ENCODE assay signal across 13 mouse cellular contexts in the genomic region with DNA sequence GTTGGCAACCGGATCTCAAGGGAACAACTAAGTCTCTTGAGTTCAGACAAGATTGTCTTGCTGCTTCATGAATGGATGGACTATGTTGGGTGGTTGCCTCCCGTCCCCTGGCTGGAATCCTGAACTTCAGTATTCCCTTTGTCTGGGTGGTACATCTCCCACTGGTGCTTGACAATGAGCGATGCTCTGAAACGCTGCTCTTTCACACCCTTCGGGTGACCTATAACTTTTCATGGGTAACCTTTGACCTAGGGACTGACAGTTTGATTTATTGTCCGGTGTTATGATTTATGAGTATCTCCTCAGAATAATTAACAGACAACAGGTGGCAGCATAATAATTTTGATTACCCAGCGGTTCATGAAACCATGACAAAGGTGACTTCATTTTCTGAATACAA.
"Had no signal": no experiment of that assay in that cellular context is flagged by ENCODE, and none has a peak within 500 bp of the region (broad histone marks: within the 10 kb centered on the region; RNA-seq: fewer than 3 reads in every experiment).

No protein-coding gene starts in this region.

- H3K9me3 ChIP-seq: limb, embryonic 13.5 days; midbrain, embryonic 12.5 days had no signal

- H3K27me3 ChIP-seq: limb, embryonic 13.5 days; midbrain, embryonic 12.5 days had no signal

- H3K4me2 ChIP-seq: limb, embryonic 13.5 days; midbrain, embryonic 12.5 days had no signal

- H3K4me3 ChIP-seq: layer of hippocampus, adult 2 months; limb, embryonic 13.5 days; midbrain, embryonic 12.5 days had no signal

- H3K4me1 ChIP-seq: limb, embryonic 13.5 days had no signal

- DNase-seq: kidney, adult 18-20 months; kidney, postnatal 10 days; kidney, postnatal 4 days; left cerebral cortex, postnatal 4 days; lung, adult 18-20 months; lung, postnatal 4 days; right cerebral cortex, postnatal 4 days; spleen, adult 18-20 months; thymus, postnatal 36 days had no signal

- H3K27ac ChIP-seq: layer of hippocampus, adult 2 months; limb, embryonic 13.5 days; liver, embryonic 14.5 days; midbrain, embryonic 12.5 days had no signal

- H3K9ac ChIP-seq: limb, embryonic 13.5 days; liver, embryonic 14.5 days; midbrain, embryonic 12.5 days had no signal

- H3K36me3 ChIP-seq: limb, embryonic 13.5 days; midbrain, embryonic 12.5 days had no signal
